Mouse (Mus musculus) hindbrain, embryonic 12.5 days (tissue): Measurements from ENCODE around the gene Ptpn18. TPM values are rescaled to one million over a fixed set of nuclear protein-coding genes. Genes with fewer than 3 reads are reported as not detected.

Source experiments
- microRNA-seq: library from miRNA; unstranded; fragments of <30 nt; microRNA quantifications from one replicate; pipeline ENCODE4, GENCODE M21; 2017
- polyA plus RNA-seq: library from polyadenylated mRNA; unstranded; fragments of >200 nt; fragmentation: Nextera tagmentation; extraction: Ambion mirVana; gene quantifications from 2 replicates; pipeline ENCODE4 v1.2.1, GENCODE M21; 2016

The Ptpn18 gene
- polyA plus RNA-seq, 1 experiment from 2014 or later: 6.9 TPM

Small RNA genes within 50 kb of the gene (microRNA-seq; reads per million reads assigned to microRNA genes)
- gene Mir5103: 4.6 reads per million, percentile 11 among the genes with 10 or more reads in this experiment

Other genes with a start within 250 kb of the Ptpn18 start
- 61.4 and 62.9 TPM in 2 replicates for gene Ccdc115, start 20.1 kb upstream of the Ptpn18 start, polyA plus RNA-seq
- 69.7 and 70.1 TPM in 2 replicates for gene Imp4, start 19.9 kb upstream of the Ptpn18 start, polyA plus RNA-seq
- not detected in 2 replicates for gene Prss39, start 38.6 kb downstream of the Ptpn18 start, polyA plus RNA-seq
- not detected in 2 replicates for gene Cfc1, start 75.9 kb downstream of the Ptpn18 start, polyA plus RNA-seq
- gene Prss40, start 101.2 kb downstream of the Ptpn18 start, polyA plus RNA-seq: not detected in 2 replicates
- 11.4 and 12.8 TPM in 2 replicates for gene Amer3, start 119.9 kb downstream of the Ptpn18 start, polyA plus RNA-seq